Mouse (Mus musculus): ENCODE measurements around the gene Lrrc15. TPM values are rescaled to one million over a fixed set of nuclear protein-coding genes. Genes with fewer than 3 reads are reported as not detected.
A peak's percentile ranks its signal among the peaks of the same experiment; 100 is the strongest.

Gene Lrrc15
- 2.3 and 2.7 TPM in 2 replicates for polyA plus RNA-seq (2014; fragmentation: Nextera tagmentation; extraction: Ambion mirVana)

- H3K27ac ChIP-seq (replicated peaks; ENCODE audit: low read depth, low read length): no peak within 1 kb of the TSS
- no peaks in the 10 kb centered on the region for H3K36me3 ChIP-seq (ENCODE audit: control insufficient read depth, insufficient read depth, low read length)
- H3K9ac ChIP-seq (ENCODE audit: low read depth, low read length): peak within 1 kb of the TSS; percentile 14; the same call in 1 of the 2 replicates
- peak within 1 kb of the TSS; percentile 56 for H3K4me2 ChIP-seq (ENCODE audit: low read depth, low read length)
- DNase-seq (ENCODE audit: low spot score): no peak
- H3K27me3 ChIP-seq (replicated peaks; ENCODE audit: control insufficient read depth, insufficient read depth, low read length): peaks cover 23% of the 10 kb centered on the region
- WGBS: 10% methylated on average over 31 of the region's 34 CpGs
- ATAC-seq (ENCODE audit: low read depth): no peak
- H3K9me3 ChIP-seq (ENCODE audit: control insufficient read depth, low read length): no peaks in the 10 kb centered on the region
- H3K4me3 ChIP-seq (ENCODE audit: low read depth, low read length): peak within 1 kb of the TSS; percentile 30
- H3K4me1 ChIP-seq (ENCODE audit: control insufficient read depth, insufficient read depth, low read length): peaks cover 37% of the 10 kb centered on the region
Measured at GRCm38 (mm10) chr16:30282844-30283495, at the start of gene Lrrc15. Gene Lrrc15, minus strand, starts transcription at chr16:30283256.

- DNase-seq (ENCODE audit: low spot score) (peak; percentile 65), ATAC-seq (ENCODE audit: low read depth) (no peak)
- H3K9ac ChIP-seq (ENCODE audit: low read depth, low read length): no peak overlapping the region
- H3K9me3 ChIP-seq (ENCODE audit: control insufficient read depth, low read length): no peaks in the 10 kb centered on the region
- H3K4me2 ChIP-seq (ENCODE audit: low read depth, low read length): no peak overlapping the region
- no peak overlapping the region for H3K27ac ChIP-seq (replicated peaks; ENCODE audit: low read depth, low read length)
- H3K4me1 ChIP-seq (ENCODE audit: control insufficient read depth, insufficient read depth, low read length): peaks cover 8% of the 10 kb centered on the region; the same call in 1 of the 2 replicates
- H3K36me3 ChIP-seq (ENCODE audit: control insufficient read depth, insufficient read depth, low read length): 0 out of 2 replicates have a peak, but pooled peaks cover 8% of the 10 kb centered on the region
- H3K27me3 ChIP-seq (replicated peaks; ENCODE audit: control insufficient read depth, insufficient read depth, low read length): peaks cover 18% of the 10 kb centered on the region
- no peak overlapping the region for H3K4me3 ChIP-seq (ENCODE audit: low read depth, low read length)
Measured at GRCm38 (mm10) chr16:30314236-30314635, 31.2 kb upstream of the Lrrc15 start.

- H3K9me3 ChIP-seq (ENCODE audit: control insufficient read depth, low read length): no peaks in the 10 kb centered on the region
- 0 out of 2 replicates have a peak, but pooled peaks cover 3% of the 10 kb centered on the region for H3K36me3 ChIP-seq (ENCODE audit: control insufficient read depth, insufficient read depth, low read length)
- peaks cover 10% of the 10 kb centered on the region; the same call in 1 of the 2 replicates for H3K4me1 ChIP-seq (ENCODE audit: control insufficient read depth, insufficient read depth, low read length)
- peaks cover 52% of the 10 kb centered on the region for H3K27me3 ChIP-seq (replicated peaks; ENCODE audit: control insufficient read depth, insufficient read depth, low read length)
- H3K4me3 ChIP-seq (ENCODE audit: low read depth, low read length): peak within 1 kb of the TSS; percentile 64
- peak within 1 kb of the TSS; percentile 58; the same call in 1 of the 2 replicates for H3K9ac ChIP-seq (ENCODE audit: low read depth, low read length)
- ATAC-seq (ENCODE audit: low read depth) (no peak), DNase-seq (ENCODE audit: low spot score) (no peak)
- no peak within 1 kb of the TSS for H3K27ac ChIP-seq (replicated peaks; ENCODE audit: low read depth, low read length)
- peak within 1 kb of the TSS; percentile 99 for H3K4me2 ChIP-seq (ENCODE audit: low read depth, low read length)
Measured at GRCm38 (mm10) chr16:30310647-30311046, 27.6 kb upstream of the Lrrc15 start, which contains the start of gene Gp5. Gene Gp5, minus strand, starts transcription at chr16:30310779.

GRCm38 (mm10) chr16:30310171-30310515, 27.1 kb upstream of the Lrrc15 start:
- H3K4me2 ChIP-seq (ENCODE audit: low read depth, low read length): peak overlapping the region; percentile 99; the same call in 1 of the 2 replicates
- no peak overlapping the region for H3K9ac ChIP-seq (ENCODE audit: low read depth, low read length)
- no peak overlapping the region for H3K27ac ChIP-seq (replicated peaks; ENCODE audit: low read depth, low read length)
- no peak for DNase-seq (ENCODE audit: low spot score)
- WGBS: 52% methylated on average over 8 of the region's 8 CpGs
- ATAC-seq (ENCODE audit: low read depth): no peak
- H3K4me1 ChIP-seq (ENCODE audit: control insufficient read depth, insufficient read depth, low read length): peaks cover 10% of the 10 kb centered on the region; the same call in 1 of the 2 replicates
- H3K27me3 ChIP-seq (replicated peaks; ENCODE audit: control insufficient read depth, insufficient read depth, low read length): peaks cover 55% of the 10 kb centered on the region
- no peaks in the 10 kb centered on the region for H3K9me3 ChIP-seq (ENCODE audit: control insufficient read depth, low read length)
- no peaks in the 10 kb centered on the region for H3K36me3 ChIP-seq (ENCODE audit: control insufficient read depth, insufficient read depth, low read length)
- peak overlapping the region; percentile 64; the same call in 1 of the 2 replicates for H3K4me3 ChIP-seq (ENCODE audit: low read depth, low read length)

- Histone ChIP-seq H3K4me1 (ENCODE audit: control insufficient read depth, insufficient read depth, low read length) (peaks cover 10% of the 10 kb centered on the region; the same call in 1 of the 2 replicates), H3K27ac (replicated peaks; ENCODE audit: low read depth, low read length) (no peak overlapping the region), H3K9me3 (ENCODE audit: control insufficient read depth, low read length) (no peaks in the 10 kb centered on the region), H3K36me3 (ENCODE audit: control insufficient read depth, insufficient read depth, low read length) (no peaks in the 10 kb centered on the region), H3K4me2 (ENCODE audit: low read depth, low read length) (peak overlapping the region; percentile 99), H3K9ac (ENCODE audit: low read depth, low read length) (peak overlapping the region; percentile 58), H3K27me3 (replicated peaks; ENCODE audit: control insufficient read depth, insufficient read depth, low read length) (peaks cover 55% of the 10 kb centered on the region), H3K4me3 (ENCODE audit: low read depth, low read length) (peak overlapping the region; percentile 64)
- no peak for ATAC-seq (ENCODE audit: low read depth)
- 4% methylated on average over 34 of the region's 34 CpGs for WGBS
- no peak for DNase-seq (ENCODE audit: low spot score)
Measured at GRCm38 (mm10) chr16:30309395-30310170, 26.5 kb upstream of the Lrrc15 start.

DNA sequence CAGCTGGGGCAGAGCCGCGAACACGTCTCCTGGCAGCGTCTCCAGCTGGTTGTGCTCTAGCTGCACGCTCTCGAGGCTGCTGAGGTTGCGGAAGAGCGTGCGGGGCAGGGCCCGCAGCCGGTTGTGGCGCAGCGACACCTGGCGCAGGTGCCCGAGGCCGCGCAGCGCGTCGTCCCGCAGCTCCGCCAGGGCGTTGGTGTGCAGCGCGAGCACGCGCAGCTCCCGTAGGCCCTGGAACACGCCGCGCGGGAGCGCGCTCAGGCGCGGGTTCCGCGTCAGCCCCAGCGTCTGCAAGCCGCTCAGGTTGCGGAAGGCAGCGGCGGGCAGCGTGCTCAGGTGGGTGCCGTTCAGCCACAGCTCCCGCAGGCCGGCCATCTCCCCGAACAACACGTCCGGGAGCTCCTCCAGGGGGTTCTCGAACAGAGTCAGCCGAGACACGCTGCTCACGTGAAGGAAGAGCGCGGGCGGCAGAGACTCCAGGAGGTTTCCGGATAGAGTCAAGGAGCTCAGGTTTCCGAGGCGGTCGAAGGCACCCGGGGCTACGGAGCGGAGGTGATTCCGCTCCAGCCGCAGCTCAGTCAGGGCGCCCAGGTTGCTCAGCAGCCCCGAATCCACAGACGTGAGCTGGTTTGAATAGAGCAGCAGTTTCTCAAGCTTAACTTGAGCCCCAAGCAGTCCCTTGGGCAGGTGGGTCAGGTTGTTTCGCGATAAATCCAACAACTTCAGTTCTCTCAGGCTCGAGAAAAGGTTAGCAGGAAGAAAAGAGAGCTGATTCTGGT, 25.7 kb upstream of the Lrrc15 start:
- Histone ChIP-seq H3K36me3 (ENCODE audit: control insufficient read depth, insufficient read depth, low read length) (no peaks in the 10 kb centered on the region), H3K4me3 (ENCODE audit: low read depth, low read length) (peak overlapping the region; percentile 64), H3K27me3 (replicated peaks; ENCODE audit: control insufficient read depth, insufficient read depth, low read length) (peaks cover 55% of the 10 kb centered on the region), H3K27ac (replicated peaks; ENCODE audit: low read depth, low read length) (no peak overlapping the region), H3K9ac (ENCODE audit: low read depth, low read length) (peak overlapping the region; percentile 58), H3K4me1 (ENCODE audit: control insufficient read depth, insufficient read depth, low read length) (peaks cover 10% of the 10 kb centered on the region; the same call in 1 of the 2 replicates), H3K4me2 (ENCODE audit: low read depth, low read length) (peak overlapping the region; percentile 99), H3K9me3 (ENCODE audit: control insufficient read depth, low read length) (no peaks in the 10 kb centered on the region)
- peak; percentile 74 for DNase-seq (ENCODE audit: low spot score)
- ATAC-seq (ENCODE audit: low read depth): peak; percentile 81
- under 1% methylated on average over 44 of the region's 72 CpGs for WGBS

- H3K27me3 ChIP-seq (replicated peaks; ENCODE audit: control insufficient read depth, insufficient read depth, low read length): peaks cover 55% of the 10 kb centered on the region
Measured at GRCm38 (mm10) chr16:30307961-30308615, 25.0 kb upstream of the Lrrc15 start.

DNA sequence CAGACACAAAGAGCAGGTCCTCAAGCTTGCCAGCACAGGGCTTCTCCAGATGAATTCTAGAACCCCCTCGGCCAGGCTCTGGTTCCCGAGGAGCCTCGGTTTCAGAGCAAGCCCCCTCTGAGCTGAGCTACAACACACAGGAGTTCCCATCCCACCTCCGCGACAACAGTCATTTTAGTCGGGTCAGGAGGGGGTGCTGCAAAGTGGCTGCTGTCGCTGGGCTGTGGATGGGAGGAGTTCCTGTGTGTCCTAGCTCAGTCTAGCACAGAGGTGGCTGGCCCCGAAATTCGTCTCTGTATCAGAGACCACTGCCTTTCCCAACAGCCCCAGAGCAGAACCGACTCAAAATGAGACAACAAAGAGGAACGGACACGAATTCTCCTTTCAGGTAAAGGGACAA, 24.2 kb upstream of the Lrrc15 start:
- DNase-seq (ENCODE audit: low spot score) (no peak), ATAC-seq (ENCODE audit: low read depth) (no peak)
- 46% methylated on average over 11 of the region's 12 CpGs for WGBS
- H3K4me1 ChIP-seq (ENCODE audit: control insufficient read depth, insufficient read depth, low read length): peaks cover 10% of the 10 kb centered on the region; the same call in 1 of the 2 replicates
- H3K9me3 ChIP-seq (ENCODE audit: control insufficient read depth, low read length): no peaks in the 10 kb centered on the region
- H3K4me2 ChIP-seq (ENCODE audit: low read depth, low read length): no peak overlapping the region
- H3K9ac ChIP-seq (ENCODE audit: low read depth, low read length): no peak overlapping the region
- no peak overlapping the region for H3K4me3 ChIP-seq (ENCODE audit: low read depth, low read length)
- peaks cover 55% of the 10 kb centered on the region for H3K27me3 ChIP-seq (replicated peaks; ENCODE audit: control insufficient read depth, insufficient read depth, low read length)
- no peak overlapping the region for H3K27ac ChIP-seq (replicated peaks; ENCODE audit: low read depth, low read length)
- H3K36me3 ChIP-seq (ENCODE audit: control insufficient read depth, insufficient read depth, low read length): no peaks in the 10 kb centered on the region

More at GRCm38 (mm10) chr16:30307961-30308615, 25.0 kb upstream of the Lrrc15 start:
- Histone ChIP-seq H3K36me3 (ENCODE audit: control insufficient read depth, insufficient read depth, low read length) (no peaks in the 10 kb centered on the region), H3K9ac (ENCODE audit: low read depth, low read length) (peak overlapping the region; percentile 58), H3K9me3 (ENCODE audit: control insufficient read depth, low read length) (no peaks in the 10 kb centered on the region), H3K4me1 (ENCODE audit: control insufficient read depth, insufficient read depth, low read length) (peaks cover 10% of the 10 kb centered on the region; the same call in 1 of the 2 replicates), H3K4me2 (ENCODE audit: low read depth, low read length) (peak overlapping the region; percentile 99), H3K4me3 (ENCODE audit: low read depth, low read length) (peak overlapping the region; percentile 64), H3K27ac (replicated peaks; ENCODE audit: low read depth, low read length) (no peak overlapping the region)
- ATAC-seq (ENCODE audit: low read depth) (no peak), DNase-seq (ENCODE audit: low spot score) (no peak)
- WGBS: 19% methylated on average over 22 of the region's 29 CpGs
